Mouse (Mus musculus): ENCODE data around the gene Apobec3. TPM values are rescaled to one million over a fixed set of nuclear protein-coding genes. Genes with fewer than 3 reads are reported as not detected.

Apobec3 gene
- polyA plus RNA-seq, 1 experiment: 114 TPM

- Histone ChIP-seq H3K27ac (ENCODE audit: insufficient read depth, low read length) (no peak overlapping the region; the same call in 1 of the 2 replicates), H3K4me1 (ENCODE audit: control insufficient read depth, insufficient read depth, low read length) (peaks cover 19% of the 10 kb centered on the region), H3K36me3 (ENCODE audit: control insufficient read depth, insufficient read depth, low read length, poor library complexity, severe bottlenecking) (peaks cover 2% of the 10 kb centered on the region; the same call in 1 of the 2 replicates), H3K27me3 (ENCODE audit: control insufficient read depth, insufficient read depth, low read length, poor library complexity, severe bottlenecking) (no peaks in the 10 kb centered on the region), H3K4me3 (ENCODE audit: low read depth, low read length) (no peak overlapping the region), H3K9ac (ENCODE audit: low read depth, poor library complexity, severe bottlenecking) (no peak overlapping the region), H3K9me3 (replicated peaks; ENCODE audit: control insufficient read depth, insufficient read depth, low read length, poor library complexity, severe bottlenecking) (no peaks in the 10 kb centered on the region)
- TF ChIP-seq CTCF (IDR thresholded peaks at IDR 0.05; ENCODE audit: low read depth, low read length) (no peak), EP300 (IDR thresholded peaks at IDR 0.05; ENCODE audit: insufficient read depth, low read depth, low read length) (no peak), POLR2A (IDR thresholded peaks at IDR 0.05; ENCODE audit: insufficient read depth, low read length) (no peak)
Observed at GRCm38 (mm10) chr15:79951226-79951625, 59.8 kb downstream of the Apobec3 start.

- Histone ChIP-seq H3K27me3 (ENCODE audit: control insufficient read depth, insufficient read depth, low read length, poor library complexity, severe bottlenecking) (no peaks in the 10 kb centered on the region), H3K36me3 (ENCODE audit: control insufficient read depth, insufficient read depth, low read length, poor library complexity, severe bottlenecking) (peaks cover 2% of the 10 kb centered on the region; the same call in 1 of the 2 replicates), H3K9ac (ENCODE audit: low read depth, poor library complexity, severe bottlenecking) (no peak overlapping the region), H3K4me1 (ENCODE audit: control insufficient read depth, insufficient read depth, low read length) (peaks cover 19% of the 10 kb centered on the region), H3K9me3 (replicated peaks; ENCODE audit: control insufficient read depth, insufficient read depth, low read length, poor library complexity, severe bottlenecking) (no peaks in the 10 kb centered on the region), H3K4me3 (ENCODE audit: low read depth, low read length) (no peak overlapping the region), H3K27ac (ENCODE audit: insufficient read depth, low read length) (no peak overlapping the region)
- no peak for TF ChIP-seq POLR2A (IDR thresholded peaks at IDR 0.05; ENCODE audit: insufficient read depth, low read length)
- no peak for TF ChIP-seq CTCF (IDR thresholded peaks at IDR 0.05; ENCODE audit: low read depth, low read length)
- TF ChIP-seq EP300 (IDR thresholded peaks at IDR 0.05; ENCODE audit: insufficient read depth, low read depth, low read length): peak; percentile 55; the same call in 1 of the 2 replicates
Observed at GRCm38 (mm10) chr15:79951730-79952503, 60.5 kb downstream of the Apobec3 start.

GRCm38 (mm10) chr15:79952504-79953231, 61.2 kb downstream of the Apobec3 start:
- Histone ChIP-seq H3K27me3 (ENCODE audit: control insufficient read depth, insufficient read depth, low read length, poor library complexity, severe bottlenecking) (no peaks in the 10 kb centered on the region), H3K27ac (ENCODE audit: insufficient read depth, low read length) (no peak overlapping the region), H3K36me3 (ENCODE audit: control insufficient read depth, insufficient read depth, low read length, poor library complexity, severe bottlenecking) (peaks cover 2% of the 10 kb centered on the region; the same call in 1 of the 2 replicates), H3K9me3 (replicated peaks; ENCODE audit: control insufficient read depth, insufficient read depth, low read length, poor library complexity, severe bottlenecking) (no peaks in the 10 kb centered on the region), H3K4me3 (ENCODE audit: low read depth, low read length) (no peak overlapping the region), H3K4me1 (ENCODE audit: control insufficient read depth, insufficient read depth, low read length) (peaks cover 18% of the 10 kb centered on the region), H3K9ac (ENCODE audit: low read depth, poor library complexity, severe bottlenecking) (no peak overlapping the region)
- no peak for TF ChIP-seq EP300 (IDR thresholded peaks at IDR 0.05; ENCODE audit: insufficient read depth, low read depth, low read length)

DNA sequence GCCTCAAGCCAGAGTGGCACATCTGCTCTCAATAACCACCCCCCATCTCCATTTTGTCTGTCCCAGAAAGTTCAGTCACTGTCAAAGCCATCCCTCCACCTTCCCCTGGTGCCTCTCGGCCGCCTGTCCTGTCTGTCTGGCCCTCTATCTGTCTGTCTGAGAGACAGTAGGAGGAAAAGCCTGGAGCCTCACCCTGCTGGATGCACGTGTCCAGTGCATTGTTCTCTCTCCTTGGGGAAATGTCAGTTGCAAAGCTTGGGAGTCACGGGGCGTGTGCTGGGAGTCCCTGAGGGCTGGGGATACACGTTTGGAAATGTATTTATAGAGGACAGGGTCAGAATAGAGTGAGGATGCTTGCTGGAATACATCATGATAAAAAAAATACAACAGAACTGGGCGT, 62.0 kb downstream of the Apobec3 start:
- Histone ChIP-seq H3K4me1 (ENCODE audit: control insufficient read depth, insufficient read depth, low read length) (peaks cover 16% of the 10 kb centered on the region), H3K36me3 (ENCODE audit: control insufficient read depth, insufficient read depth, low read length, poor library complexity, severe bottlenecking) (peaks cover 8% of the 10 kb centered on the region), H3K4me3 (ENCODE audit: low read depth, low read length) (no peak overlapping the region), H3K9ac (ENCODE audit: low read depth, poor library complexity, severe bottlenecking) (no peak overlapping the region), H3K9me3 (replicated peaks; ENCODE audit: control insufficient read depth, insufficient read depth, low read length, poor library complexity, severe bottlenecking) (no peaks in the 10 kb centered on the region), H3K27ac (ENCODE audit: insufficient read depth, low read length) (no peak overlapping the region), H3K27me3 (ENCODE audit: control insufficient read depth, insufficient read depth, low read length, poor library complexity, severe bottlenecking) (no peaks in the 10 kb centered on the region)
- TF ChIP-seq CTCF (IDR thresholded peaks at IDR 0.05; ENCODE audit: low read depth, low read length) (no peak), EP300 (IDR thresholded peaks at IDR 0.05; ENCODE audit: insufficient read depth, low read depth, low read length) (peak; percentile 82; the same call in 1 of the 2 replicates), POLR2A (IDR thresholded peaks at IDR 0.05; ENCODE audit: insufficient read depth, low read length) (no peak)

- no peak overlapping the region for H3K27ac ChIP-seq (ENCODE audit: insufficient read depth, low read length)
- H3K4me3 ChIP-seq (ENCODE audit: low read depth, low read length): no peak overlapping the region
- TF ChIP-seq EP300 (IDR thresholded peaks at IDR 0.05; ENCODE audit: insufficient read depth, low read depth, low read length): no peak
- TF ChIP-seq CTCF (IDR thresholded peaks at IDR 0.05; ENCODE audit: low read depth, low read length): no peak
- TF ChIP-seq POLR2A (IDR thresholded peaks at IDR 0.05; ENCODE audit: insufficient read depth, low read length): no peak
- no peak overlapping the region for H3K9ac ChIP-seq (ENCODE audit: low read depth, poor library complexity, severe bottlenecking)
- H3K9me3 ChIP-seq (replicated peaks; ENCODE audit: control insufficient read depth, insufficient read depth, low read length, poor library complexity, severe bottlenecking): no peaks in the 10 kb centered on the region
- peaks cover 5% of the 10 kb centered on the region for H3K4me1 ChIP-seq (ENCODE audit: control insufficient read depth, insufficient read depth, low read length)
- peaks cover 11% of the 10 kb centered on the region for H3K36me3 ChIP-seq (ENCODE audit: control insufficient read depth, insufficient read depth, low read length, poor library complexity, severe bottlenecking)
- H3K27me3 ChIP-seq (ENCODE audit: control insufficient read depth, insufficient read depth, low read length, poor library complexity, severe bottlenecking): no peaks in the 10 kb centered on the region
Observed at GRCm38 (mm10) chr15:79956559-79956958, 65.1 kb downstream of the Apobec3 start.

DNA sequence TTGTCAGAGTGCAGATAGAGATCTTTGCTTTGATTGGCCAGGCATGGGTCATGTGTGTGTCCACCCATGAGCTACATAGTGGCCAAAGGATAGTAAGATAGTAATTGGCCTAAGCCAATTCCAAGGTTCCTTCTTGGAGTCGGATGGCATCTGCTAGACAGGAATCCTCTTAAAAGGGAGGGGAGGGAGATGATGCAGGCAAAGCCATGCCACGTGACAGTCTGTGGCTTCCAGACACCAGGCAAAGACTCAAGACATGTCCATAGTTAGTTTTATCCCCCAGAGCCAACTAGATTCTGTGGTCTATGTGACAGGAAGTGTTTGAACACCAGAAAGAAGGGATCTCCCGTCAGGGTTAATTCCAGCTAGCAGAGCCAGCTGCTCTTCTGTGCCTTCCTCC, 67.0 kb downstream of the Apobec3 start:
- Histone ChIP-seq H3K9ac (ENCODE audit: low read depth, poor library complexity, severe bottlenecking) (no peak overlapping the region), H3K36me3 (ENCODE audit: control insufficient read depth, insufficient read depth, low read length, poor library complexity, severe bottlenecking) (peaks cover 11% of the 10 kb centered on the region), H3K27me3 (ENCODE audit: control insufficient read depth, insufficient read depth, low read length, poor library complexity, severe bottlenecking) (no peaks in the 10 kb centered on the region), H3K9me3 (replicated peaks; ENCODE audit: control insufficient read depth, insufficient read depth, low read length, poor library complexity, severe bottlenecking) (no peaks in the 10 kb centered on the region), H3K4me1 (ENCODE audit: control insufficient read depth, insufficient read depth, low read length) (peaks cover 5% of the 10 kb centered on the region), H3K4me3 (ENCODE audit: low read depth, low read length) (no peak overlapping the region), H3K27ac (ENCODE audit: insufficient read depth, low read length) (no peak overlapping the region)
- no peak for TF ChIP-seq POLR2A (IDR thresholded peaks at IDR 0.05; ENCODE audit: insufficient read depth, low read length)
- no peak for TF ChIP-seq CTCF (IDR thresholded peaks at IDR 0.05; ENCODE audit: low read depth, low read length)
- no peak for TF ChIP-seq EP300 (IDR thresholded peaks at IDR 0.05; ENCODE audit: insufficient read depth, low read depth, low read length)

Measured in ES-Bruce4 (cell line).